Mouse (Mus musculus): ENCODE measurements around the gene Erc2. TPM values are rescaled to one million over a fixed set of nuclear protein-coding genes. Genes with fewer than 3 reads are reported as not detected.

Gene Erc2
- polyA plus RNA-seq, 1 experiment, result 0.53 TPM

DNA sequence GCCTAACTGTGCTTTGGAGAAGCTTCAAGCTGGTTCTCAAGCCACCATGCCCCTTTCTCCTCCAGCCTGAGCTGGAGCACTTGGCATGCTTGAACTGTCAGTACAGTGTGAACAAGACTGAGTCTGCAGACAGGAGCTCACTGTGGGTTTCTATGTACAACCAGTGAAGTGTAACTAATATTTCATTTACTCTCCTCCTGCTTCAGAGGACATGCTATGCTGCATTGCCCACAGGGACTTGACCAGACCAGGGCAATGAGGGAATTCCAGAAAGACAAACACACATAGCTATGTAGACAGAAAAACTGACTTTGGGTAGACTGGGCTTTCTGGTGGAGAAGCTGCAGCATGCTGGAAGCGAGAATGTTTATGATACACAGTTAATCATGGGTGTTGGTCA lies 311.3 kb downstream of the Erc2 start:
- Histone ChIP-seq H3K27me3 (ENCODE audit: control insufficient read depth, insufficient read depth, insufficient read length) (no peaks in the 10 kb centered on the region), H3K4me2 (ENCODE audit: low read depth) (no peak overlapping the region), H3ac (ENCODE audit: control insufficient read depth, insufficient read length) (no peak overlapping the region), H3K4me3 (no peak overlapping the region), H3K36me3 (ENCODE audit: control insufficient read depth, insufficient read depth) (no peaks in the 10 kb centered on the region), H3K79me2 (ENCODE audit: control insufficient read depth, insufficient read depth) (no peaks in the 10 kb centered on the region)
- TF ChIP-seq USF1 (IDR thresholded peaks at IDR 0.05; ENCODE audit: low read depth) (no peak), REST (IDR thresholded peaks at IDR 0.05; ENCODE audit: insufficient read depth, insufficient read length) (no peak), TCF12 (IDR thresholded peaks at IDR 0.05; ENCODE audit: insufficient read depth, poor library complexity, severe bottlenecking) (no peak), POLR2AphosphoS2 (IDR thresholded peaks at IDR 0.05; ENCODE audit: insufficient read length, low read depth) (no peak), POLR2A (IDR thresholded peaks at IDR 0.05; ENCODE audit: insufficient read length, low read depth) (no peak), MAX (IDR thresholded peaks at IDR 0.05; ENCODE audit: low read depth) (no peak), TCF3 (IDR thresholded peaks at IDR 0.05; ENCODE audit: insufficient read length, low read depth) (no peak), SRF (IDR thresholded peaks at IDR 0.05; ENCODE audit: control insufficient read depth, insufficient read length, low read depth) (no peak), CEBPB (IDR thresholded peaks at IDR 0.05; ENCODE audit: insufficient read depth, poor library complexity, severe bottlenecking) (no peak), MYOG (IDR thresholded peaks at IDR 0.05; ENCODE audit: control insufficient read depth in 1 of 3, insufficient read depth in 1 of 3, insufficient read length in 2 of 3, low read depth in 2 of 3) (no peak), MYOD1 (IDR thresholded peaks at IDR 0.05; ENCODE audit: control insufficient read depth in 1 of 3, insufficient read length in 2 of 3, low read depth in 2 of 3) (no peak), E2F4 (IDR thresholded peaks at IDR 0.05; ENCODE audit: insufficient read depth) (no peak)

DNA sequence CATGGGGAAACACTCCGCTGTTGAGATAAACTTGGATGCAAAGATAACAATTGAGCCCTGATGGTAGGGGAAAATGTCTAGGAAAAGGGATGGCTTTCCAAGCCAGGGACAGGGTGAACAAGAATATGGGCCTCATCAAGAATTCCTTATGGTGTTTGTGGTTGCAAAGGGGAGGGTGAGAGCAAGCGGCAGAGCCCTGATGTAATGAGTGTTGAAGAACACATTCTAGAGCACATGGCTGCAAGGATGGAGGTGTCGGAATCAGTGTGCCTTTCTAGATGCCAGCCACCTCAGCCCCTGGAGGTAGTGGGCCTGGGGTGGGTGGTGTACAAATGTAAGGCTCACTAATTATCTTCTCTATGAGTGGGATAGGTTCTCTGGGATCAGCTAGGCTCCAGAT lies 313.5 kb downstream of the Erc2 start:
- H3K4me2 ChIP-seq (ENCODE audit: low read depth), result no peak overlapping the region
- H3ac ChIP-seq (ENCODE audit: control insufficient read depth, insufficient read length), result no peak overlapping the region
- no peaks in the 10 kb centered on the region for H3K79me2 ChIP-seq (ENCODE audit: control insufficient read depth, insufficient read depth)
- no peaks in the 10 kb centered on the region for H3K27me3 ChIP-seq (ENCODE audit: control insufficient read depth, insufficient read depth, insufficient read length)
- TF ChIP-seq MAX (IDR thresholded peaks at IDR 0.05; ENCODE audit: low read depth) (no peak), TCF12 (IDR thresholded peaks at IDR 0.05; ENCODE audit: insufficient read depth, poor library complexity, severe bottlenecking) (no peak), POLR2A (IDR thresholded peaks at IDR 0.05; ENCODE audit: insufficient read length, low read depth) (no peak), REST (IDR thresholded peaks at IDR 0.05; ENCODE audit: insufficient read depth, insufficient read length) (no peak), SRF (IDR thresholded peaks at IDR 0.05; ENCODE audit: control insufficient read depth, insufficient read length, low read depth) (no peak), USF1 (IDR thresholded peaks at IDR 0.05; ENCODE audit: low read depth) (no peak), POLR2AphosphoS2 (IDR thresholded peaks at IDR 0.05; ENCODE audit: insufficient read length, low read depth) (no peak), MYOG (IDR thresholded peaks at IDR 0.05; ENCODE audit: control insufficient read depth in 1 of 3, insufficient read depth in 1 of 3, insufficient read length in 2 of 3, low read depth in 2 of 3) (no peak), CEBPB (IDR thresholded peaks at IDR 0.05; ENCODE audit: insufficient read depth, poor library complexity, severe bottlenecking) (no peak), TCF3 (IDR thresholded peaks at IDR 0.05; ENCODE audit: insufficient read length, low read depth) (no peak), E2F4 (IDR thresholded peaks at IDR 0.05; ENCODE audit: insufficient read depth) (no peak), MYOD1 (IDR thresholded peaks at IDR 0.05; ENCODE audit: control insufficient read depth in 1 of 3, insufficient read length in 2 of 3, low read depth in 2 of 3) (no peak)
- H3K4me3 ChIP-seq, result no peak overlapping the region
- H3K36me3 ChIP-seq (ENCODE audit: control insufficient read depth, insufficient read depth), result no peaks in the 10 kb centered on the region

DNA sequence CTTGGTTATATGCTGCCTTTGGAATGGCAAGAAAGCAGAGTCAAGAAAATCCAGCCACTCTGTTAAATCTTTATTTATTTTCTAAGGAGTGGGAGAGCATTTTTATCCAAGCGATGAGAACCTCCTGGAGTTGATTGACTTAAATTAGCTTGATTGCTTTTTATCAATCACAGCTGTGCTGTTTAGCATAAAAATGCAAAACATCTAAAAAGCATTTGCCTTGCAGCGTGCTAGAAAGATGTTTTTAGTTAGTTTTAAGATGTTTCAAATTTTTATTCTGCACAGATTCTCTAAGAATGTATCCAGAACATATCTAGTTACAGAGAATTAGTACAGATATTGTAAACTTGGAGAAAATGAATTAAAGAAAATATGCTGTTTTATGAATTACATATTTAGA lies 315.7 kb downstream of the Erc2 start:
- Histone ChIP-seq H3ac (ENCODE audit: control insufficient read depth, insufficient read length) (no peak overlapping the region), H3K27me3 (ENCODE audit: control insufficient read depth, insufficient read depth, insufficient read length) (no peaks in the 10 kb centered on the region), H3K36me3 (ENCODE audit: control insufficient read depth, insufficient read depth) (no peaks in the 10 kb centered on the region), H3K4me3 (no peak overlapping the region), H3K79me2 (ENCODE audit: control insufficient read depth, insufficient read depth) (no peaks in the 10 kb centered on the region), H3K4me2 (ENCODE audit: low read depth) (no peak overlapping the region)
- TF ChIP-seq POLR2A (IDR thresholded peaks at IDR 0.05; ENCODE audit: insufficient read length, low read depth), result no peak
- TF ChIP-seq MYOG (IDR thresholded peaks at IDR 0.05; ENCODE audit: control insufficient read depth in 1 of 3, insufficient read depth in 1 of 3, insufficient read length in 2 of 3, low read depth in 2 of 3), result no peak
- TF ChIP-seq TCF12 (IDR thresholded peaks at IDR 0.05; ENCODE audit: insufficient read depth, poor library complexity, severe bottlenecking), result no peak
- no peak for TF ChIP-seq USF1 (IDR thresholded peaks at IDR 0.05; ENCODE audit: low read depth)

DNA sequence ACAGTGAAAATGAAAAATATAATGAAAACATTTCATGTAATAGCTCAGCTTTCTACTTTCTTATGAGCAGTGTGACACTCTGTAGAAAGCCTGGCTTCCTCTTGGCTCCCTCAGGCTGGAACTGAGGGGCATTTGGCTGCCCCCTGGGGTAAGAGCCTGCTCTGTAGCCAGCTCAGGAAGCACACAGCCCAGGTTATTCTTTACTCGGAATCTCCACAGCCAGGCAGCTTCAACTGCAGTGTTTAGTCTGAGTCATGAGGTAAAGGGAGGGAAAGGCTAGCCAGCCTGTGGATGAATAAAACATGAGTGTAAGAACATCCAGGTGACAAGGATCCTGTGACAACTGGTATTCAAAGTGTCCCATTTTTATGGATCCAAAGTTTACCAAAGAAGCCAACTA lies 323.0 kb downstream of the Erc2 start:
- Histone ChIP-seq H3K4me3 (no peak overlapping the region), H3K27me3 (ENCODE audit: control insufficient read depth, insufficient read depth, insufficient read length) (no peaks in the 10 kb centered on the region), H3ac (ENCODE audit: control insufficient read depth, insufficient read length) (no peak overlapping the region), H3K36me3 (ENCODE audit: control insufficient read depth, insufficient read depth) (no peaks in the 10 kb centered on the region), H3K4me2 (ENCODE audit: low read depth) (no peak overlapping the region), H3K79me2 (ENCODE audit: control insufficient read depth, insufficient read depth) (no peaks in the 10 kb centered on the region)
- TF ChIP-seq POLR2AphosphoS2 (IDR thresholded peaks at IDR 0.05; ENCODE audit: insufficient read length, low read depth), result no peak
- TF ChIP-seq REST (IDR thresholded peaks at IDR 0.05; ENCODE audit: insufficient read depth, insufficient read length), result no peak
- no peak for TF ChIP-seq MAX (IDR thresholded peaks at IDR 0.05; ENCODE audit: low read depth)
- TF ChIP-seq USF1 (IDR thresholded peaks at IDR 0.05; ENCODE audit: low read depth), result no peak
- no peak for TF ChIP-seq TCF3 (IDR thresholded peaks at IDR 0.05; ENCODE audit: insufficient read length, low read depth)

DNA sequence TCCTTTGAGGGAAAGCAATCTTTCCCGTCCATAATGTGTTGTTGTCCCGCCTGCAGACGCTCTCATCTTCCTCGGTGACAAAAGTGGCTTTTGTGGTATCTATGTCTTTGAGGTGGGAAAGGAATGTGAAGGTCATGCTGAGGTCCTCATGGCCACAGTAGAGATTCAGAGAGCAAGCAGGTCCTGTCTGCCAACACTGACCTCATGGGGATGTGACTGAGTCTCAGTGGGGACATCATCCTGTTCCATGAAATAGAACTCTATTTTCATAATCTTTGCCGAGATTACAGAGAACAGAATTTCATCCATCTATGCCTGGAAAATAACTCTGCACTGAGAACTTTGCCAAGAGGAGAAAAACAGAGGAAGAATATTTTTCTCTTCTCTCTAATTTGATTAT lies 324.0 kb downstream of the Erc2 start:
- Histone ChIP-seq H3ac (ENCODE audit: control insufficient read depth, insufficient read length) (no peak overlapping the region), H3K36me3 (ENCODE audit: control insufficient read depth, insufficient read depth) (no peaks in the 10 kb centered on the region), H3K4me2 (ENCODE audit: low read depth) (no peak overlapping the region), H3K27me3 (ENCODE audit: control insufficient read depth, insufficient read depth, insufficient read length) (no peaks in the 10 kb centered on the region), H3K79me2 (ENCODE audit: control insufficient read depth, insufficient read depth) (no peaks in the 10 kb centered on the region), H3K4me3 (no peak overlapping the region)
- no peak for TF ChIP-seq CEBPB (IDR thresholded peaks at IDR 0.05; ENCODE audit: insufficient read depth, poor library complexity, severe bottlenecking)
- no peak for TF ChIP-seq POLR2AphosphoS2 (IDR thresholded peaks at IDR 0.05; ENCODE audit: insufficient read length, low read depth)
- no peak for TF ChIP-seq TCF3 (IDR thresholded peaks at IDR 0.05; ENCODE audit: insufficient read length, low read depth)
- TF ChIP-seq MAX (IDR thresholded peaks at IDR 0.05; ENCODE audit: low read depth), result no peak
- no peak for TF ChIP-seq E2F4 (IDR thresholded peaks at IDR 0.05; ENCODE audit: insufficient read depth)
- no peak for TF ChIP-seq SRF (IDR thresholded peaks at IDR 0.05; ENCODE audit: control insufficient read depth, insufficient read length, low read depth)
- TF ChIP-seq USF1 (IDR thresholded peaks at IDR 0.05; ENCODE audit: low read depth), result no peak
- no peak for TF ChIP-seq TCF12 (IDR thresholded peaks at IDR 0.05; ENCODE audit: insufficient read depth, poor library complexity, severe bottlenecking)
- TF ChIP-seq MYOG (IDR thresholded peaks at IDR 0.05; ENCODE audit: control insufficient read depth in 1 of 3, insufficient read depth in 1 of 3, insufficient read length in 2 of 3, low read depth in 2 of 3), result no peak
- no peak for TF ChIP-seq MYOD1 (IDR thresholded peaks at IDR 0.05; ENCODE audit: control insufficient read depth in 1 of 3, insufficient read length in 2 of 3, low read depth in 2 of 3)
